Mouse (Mus musculus) limb, embryonic 14.5 days (tissue): ENCODE results near the gene Elane. TPM values are rescaled to one million over a fixed set of nuclear protein-coding genes. Genes with fewer than 3 reads are reported as not detected.

Experiments
- ATAC-seq: fragments of 200-750 bp; cut with Nextera tagmentation; 2 replicates; pipeline ENCODE4 v1.8.0; 2017; ENCODE audit warnings: low read depth, moderate number of reproducible peaks, moderate TSS enrichment; ENCODE audit not compliant: low FRiP score
- DNase-seq: peaks from one replicate; pipeline ENCODE4 v3.0.0-alpha.2; 2015; ENCODE audit warnings: low spot score
- H3K27ac ChIP-seq: fragments of 300-500 bp; sonication (generic); replicated peaks from 2 replicates; pipeline ENCODE4 v1.5.1; 2014; ENCODE audit warnings: low read depth, mild to moderate bottlenecking, low read length, moderate library complexity, mixed read lengths
- H3K27me3 ChIP-seq: fragments of 300-500 bp; sonication (generic); 2 replicates; pipeline ENCODE4 v1.6.1; 2014; ENCODE audit warnings: low read length, mixed read lengths; ENCODE audit not compliant: control insufficient read depth, insufficient read depth
- H3K36me3 ChIP-seq: fragments of 300-500 bp; sonication (generic); 2 replicates; pipeline ENCODE4 v1.6.1; 2014; ENCODE audit warnings: mild to moderate bottlenecking, low read length, moderate library complexity, mixed read lengths; ENCODE audit not compliant: control insufficient read depth, insufficient read depth
- H3K4me1 ChIP-seq: fragments of 300-500 bp; sonication (generic); 2 replicates; pipeline ENCODE4 v1.6.1; 2014; ENCODE audit warnings: antibody characterized with exemption, low read length, mixed read lengths; ENCODE audit not compliant: control insufficient read depth, insufficient read depth
- H3K4me2 ChIP-seq: fragments of 300-500 bp; sonication (generic); replicated peaks from 2 replicates; pipeline ENCODE4 v1.6.1; 2014; ENCODE audit warnings: low read depth, mild to moderate bottlenecking, low read length, moderate library complexity; ENCODE audit not compliant: severe bottlenecking
- H3K4me3 ChIP-seq: fragments of 300-500 bp; sonication (generic); replicated peaks from 2 replicates; pipeline ENCODE4 v1.5.1; 2014; ENCODE audit warnings: low read length
- H3K9ac ChIP-seq: fragments of 300-500 bp; sonication (generic); 2 replicates; pipeline ENCODE4 v1.6.1; 2014; ENCODE audit warnings: mild to moderate bottlenecking, low read depth, low read length, moderate library complexity; ENCODE audit not compliant: severe bottlenecking
- H3K9me3 ChIP-seq: fragments of 300-500 bp; sonication (generic); 2 replicates; pipeline ENCODE4 v1.6.1; 2016; ENCODE audit warnings: low read length; ENCODE audit not compliant: control insufficient read depth
- POLR2A ChIP-seq: fragments of 200-500 bp; IDR thresholded peaks from 2 replicates; pipeline ENCODE4 v1.8.0; 2012; ENCODE audit warnings: inconsistent platforms, mild to moderate bottlenecking, moderate library complexity, borderline replicate concordance; ENCODE audit not compliant: insufficient read depth, insufficient read length; ENCODE audit errors: extremely low read depth
- WGBS: fragments of 180-500 bp; shearing (Covaris S2); extraction: QIAGEN DNeasy Blood & Tissue Kit; methylation state at CpG from one replicate; pipeline ENCODE4 v1.1.7; 2014; 5-methylcytosine and 5-hydroxymethylcytosine counted together
- polyA plus RNA-seq, 2 experiments: library from polyadenylated mRNA; depleted of rRNA in 1 of 2; stranded (reverse) in 1 of 2; unstranded in 1 of 2; fragments of >200 nt; fragmentation: Nextera tagmentation in 1 of 2; extraction: Ambion mirVana in 1 of 2; gene quantifications; 2 replicates each; pipeline versions ENCODE4 v1.2.1 to v1.2.3; 2012 to 2014

Elane gene
- polyA plus RNA-seq, 2 experiments, result 0.35 to 1.2 TPM

DNA sequence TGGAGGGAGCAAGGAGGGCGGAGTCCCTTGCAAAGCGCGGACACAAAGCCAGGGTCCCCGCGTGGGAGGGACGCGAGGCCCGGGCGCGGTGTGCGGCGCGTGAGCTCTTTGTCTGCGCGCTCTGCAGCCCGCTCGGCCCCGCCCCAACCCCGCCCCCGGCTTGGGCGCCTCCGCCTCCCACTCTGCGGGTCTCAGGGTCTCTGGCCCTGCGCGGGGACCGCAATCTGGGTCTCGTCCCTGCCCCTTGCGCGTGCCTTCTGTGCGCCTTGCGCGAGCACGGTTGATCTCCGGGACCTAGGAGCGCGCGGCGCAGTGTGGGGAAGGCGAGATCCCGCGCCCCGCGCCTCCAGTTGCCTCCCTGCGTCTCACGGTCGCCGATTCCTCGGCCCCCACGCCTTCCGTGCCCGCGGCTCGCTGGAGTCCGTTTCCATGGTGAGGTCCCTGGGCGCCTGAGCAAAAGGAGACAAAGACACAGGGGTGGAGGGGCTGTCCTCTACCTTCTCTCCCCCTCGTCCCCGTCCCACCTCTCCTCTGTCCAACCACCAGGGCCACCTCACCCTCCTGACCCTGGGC is 11.7 kb upstream of the Elane start, which contains the start of the genes Prtn3 and Plppr3:
Gene Prtn3, plus strand, starts transcription at position 187 of the 573 bp plus-strand sequence.
Gene Plppr3, minus strand, starts transcription at position 345 of the 573 bp plus-strand sequence.
- peak; percentile 55 for DNase-seq
- Histone ChIP-seq H3K36me3 (peaks cover 23% of the 10 kb centered on the region), H3K27me3 (no peaks in the 10 kb centered on the region), H3K27ac (peak within 1 kb of the TSS; percentile 75), H3K4me2 (peak within 1 kb of the TSS; percentile 72), H3K9ac (peak within 1 kb of the TSS; percentile 88), H3K9me3 (no peaks in the 10 kb centered on the region), H3K4me3 (peak within 1 kb of the TSS; percentile 58), H3K4me1 (peaks cover 16% of the 10 kb centered on the region; the same call in 1 of the 2 replicates)
- ATAC-seq, result peak; percentile 90
- peak; percentile 88; the same call in 1 of the 2 replicates for TF ChIP-seq POLR2A
- 0% methylated on average over 34 of the region's 57 CpGs for WGBS

DNA sequence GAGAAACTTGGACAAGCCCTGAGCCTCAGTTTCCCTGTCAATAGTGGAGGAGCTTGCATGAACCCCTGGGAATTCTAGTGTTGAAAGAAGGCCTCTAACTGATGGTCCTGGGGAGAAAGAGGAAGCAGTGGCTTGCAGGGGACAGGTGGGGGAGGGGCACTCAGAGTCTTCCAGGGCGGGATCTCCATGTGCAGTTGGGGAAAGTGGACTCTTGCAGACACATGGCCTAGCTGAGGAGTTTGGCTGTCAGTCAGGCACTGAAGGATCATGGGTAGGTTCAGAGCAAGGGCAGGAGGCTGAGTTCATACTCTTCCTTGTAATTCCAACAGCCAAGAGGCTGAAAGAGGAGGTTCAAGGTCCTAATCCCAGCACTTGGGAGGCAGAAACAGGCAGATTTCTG is 8.9 kb upstream of the Elane start:
- Histone ChIP-seq H3K27me3 (no peaks in the 10 kb centered on the region), H3K4me1 (peaks cover 18% of the 10 kb centered on the region; the same call in 1 of the 2 replicates), H3K36me3 (no peaks in the 10 kb centered on the region), H3K9me3 (no peaks in the 10 kb centered on the region), H3K27ac (no peak overlapping the region), H3K4me2 (no peak overlapping the region), H3K9ac (no peak overlapping the region), H3K4me3 (no peak overlapping the region)
- WGBS, result 69% methylated on average over 1 of the region's 1 CpGs
- no peak for TF ChIP-seq POLR2A
- DNase-seq, result no peak
- ATAC-seq, result no peak

DNA sequence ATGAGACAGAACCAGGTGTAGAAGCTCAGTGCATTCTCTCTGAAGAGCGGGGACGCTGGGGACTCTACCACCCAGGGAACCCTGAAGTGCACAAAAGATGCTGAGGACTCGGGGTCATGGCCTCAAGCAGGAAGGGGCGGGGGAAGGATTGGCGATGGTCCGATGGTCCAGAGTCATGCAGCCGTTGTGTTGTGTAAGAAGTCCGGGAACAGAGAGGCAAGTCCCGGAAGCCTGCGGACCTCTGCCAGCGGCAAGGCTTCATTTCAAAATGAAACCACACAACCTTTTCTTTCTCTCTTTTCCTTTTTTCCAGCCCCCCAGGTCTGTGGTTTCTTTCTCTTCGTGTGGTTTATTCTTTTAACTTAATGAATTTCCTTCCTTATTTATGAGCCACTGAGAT is 8.3 kb upstream of the Elane start:
- Histone ChIP-seq H3K4me1 (peaks cover 18% of the 10 kb centered on the region; the same call in 1 of the 2 replicates), H3K9me3 (no peaks in the 10 kb centered on the region), H3K4me3 (no peak overlapping the region), H3K27ac (no peak overlapping the region), H3K27me3 (no peaks in the 10 kb centered on the region), H3K9ac (no peak overlapping the region), H3K36me3 (no peaks in the 10 kb centered on the region), H3K4me2 (no peak overlapping the region)
- no peak for TF ChIP-seq POLR2A
- no peak for DNase-seq
- ATAC-seq, result no peak
- 50% methylated on average over 12 of the region's 12 CpGs for WGBS

- DNase-seq (no peak), ATAC-seq (no peak)
- H3K4me1 ChIP-seq, result peaks cover 12% of the 10 kb centered on the region; the same call in 1 of the 2 replicates
- 31% methylated on average over 3 of the region's 3 CpGs for WGBS
- no peak for TF ChIP-seq POLR2A
- no peaks in the 10 kb centered on the region for H3K27me3 ChIP-seq
- no peak overlapping the region for H3K4me2 ChIP-seq
- H3K4me3 ChIP-seq, result no peak overlapping the region
- no peaks in the 10 kb centered on the region for H3K9me3 ChIP-seq
- no peak overlapping the region for H3K9ac ChIP-seq
- H3K27ac ChIP-seq, result no peak overlapping the region
- H3K36me3 ChIP-seq, result no peaks in the 10 kb centered on the region
Observed at GRCm38 (mm10) chr10:79879527-79879926, 6.5 kb upstream of the Elane start.

DNA sequence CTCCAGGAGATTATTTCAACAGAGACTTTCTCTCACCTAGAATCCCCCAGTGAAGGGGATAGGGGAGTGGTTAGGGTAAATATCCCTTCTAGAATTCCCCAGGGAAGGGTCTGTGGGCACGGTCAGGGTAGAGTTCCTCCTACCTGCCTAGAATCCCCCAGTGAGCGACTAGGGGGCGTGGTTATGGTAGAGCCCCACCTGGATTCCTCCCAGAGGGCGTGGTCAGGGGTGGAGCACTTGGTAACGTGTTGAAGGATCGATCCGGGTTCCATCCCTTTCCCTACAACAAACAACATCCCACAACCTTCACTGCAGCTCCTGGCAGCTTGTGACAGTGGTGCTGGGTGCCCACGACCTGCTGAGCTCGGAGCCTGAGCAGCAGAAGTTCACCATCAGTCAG is 5.3 kb upstream of the Elane start:
- no peak for TF ChIP-seq POLR2A
- H3K27ac ChIP-seq, result no peak overlapping the region
- no peak overlapping the region for H3K4me2 ChIP-seq
- no peak for DNase-seq
- no peak overlapping the region for H3K4me3 ChIP-seq
- H3K9ac ChIP-seq, result no peak overlapping the region
- no peaks in the 10 kb centered on the region for H3K27me3 ChIP-seq
- no peaks in the 10 kb centered on the region for H3K9me3 ChIP-seq
- no peaks in the 10 kb centered on the region for H3K36me3 ChIP-seq
- WGBS, result 16% methylated on average over 9 of the region's 9 CpGs
- peaks cover 6% of the 10 kb centered on the region; the same call in 1 of the 2 replicates for H3K4me1 ChIP-seq
- no peak for ATAC-seq
